Mouse (Mus musculus): ENCODE data around the gene Cdiptos. TPM values are rescaled to one million over a fixed set of nuclear protein-coding genes. Genes with fewer than 3 reads are reported as not detected.

The Cdiptos gene
- polyA plus RNA-seq, 1 experiment from 2014 or later: 2.8 TPM

DNA sequence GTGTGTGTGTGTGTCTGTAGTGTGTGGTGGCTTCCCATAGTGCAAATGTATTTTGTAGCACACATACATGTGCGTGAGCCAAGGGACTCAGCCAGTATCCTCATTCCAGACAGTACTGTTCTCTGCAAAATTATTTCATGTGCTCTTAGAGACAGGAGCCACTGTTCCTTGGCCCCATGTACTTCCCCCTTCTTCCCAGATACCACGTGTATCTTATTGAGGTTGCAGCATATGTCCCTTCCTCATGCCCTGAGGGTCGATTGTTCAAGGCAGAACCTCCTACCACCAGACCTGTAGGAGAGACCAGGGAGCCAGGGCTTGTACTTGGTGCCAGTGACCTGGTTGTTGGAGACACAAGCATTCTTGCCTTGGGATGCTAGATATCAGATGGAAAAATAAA lies 20.8 kb downstream of the Cdiptos start:
- DNase-seq (ENCODE audit: low spot score) (no peak), ATAC-seq (replicated peaks; ENCODE audit: low FRiP score, low read depth) (no peak)
- Histone ChIP-seq H3K4me2 (ENCODE audit: low read length) (no peak overlapping the region), H3K27ac (no peak overlapping the region), H3K9me3 (replicated peaks; ENCODE audit: low read length) (no peaks in the 10 kb centered on the region), H3K4me1 (replicated peaks; ENCODE audit: insufficient read depth, low read length) (peaks cover 2% of the 10 kb centered on the region; the same call in 1 of the 2 replicates), H3K27me3 (ENCODE audit: insufficient read depth, low read length) (peaks cover 9% of the 10 kb centered on the region), H3K36me3 (ENCODE audit: insufficient read depth, low read length) (no peaks in the 10 kb centered on the region), H3K9ac (ENCODE audit: low read depth, low read length) (no peak overlapping the region), H3K4me3 (replicated peaks; ENCODE audit: low read depth, low read length) (no peak overlapping the region)
- no peak for TF ChIP-seq CTCF (IDR thresholded peaks at IDR 0.05; ENCODE audit: low read depth)
- 51% methylated on average over 3 of the region's 3 CpGs for WGBS

DNA sequence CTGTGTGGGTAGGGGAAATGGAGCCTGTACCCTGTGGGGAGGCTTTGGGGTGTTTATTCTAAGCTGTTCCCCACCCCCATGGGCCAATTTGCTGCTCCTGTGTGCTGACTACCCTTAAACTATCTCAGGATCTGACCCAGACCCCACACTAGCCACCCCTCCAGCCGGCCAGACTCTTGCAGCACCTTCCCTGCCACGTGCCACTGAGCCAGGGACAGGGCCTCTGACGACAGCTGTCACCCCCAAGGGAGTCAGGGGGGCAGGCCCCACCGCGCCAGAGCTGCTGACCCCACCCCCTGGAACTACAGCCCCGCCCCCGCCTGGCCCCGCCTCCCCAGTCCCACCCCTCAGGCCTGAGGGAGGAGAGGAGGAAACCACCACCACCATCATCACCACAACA lies 23.3 kb downstream of the Cdiptos start:
- 0% methylated on average over 8 of the region's 8 CpGs for WGBS
- no peak for TF ChIP-seq CTCF (IDR thresholded peaks at IDR 0.05; ENCODE audit: low read depth)
- H3K36me3 ChIP-seq (ENCODE audit: insufficient read depth, low read length): no peaks in the 10 kb centered on the region
- H3K9ac ChIP-seq (ENCODE audit: low read depth, low read length): no peak overlapping the region
- no peak for DNase-seq (ENCODE audit: low spot score)
- no peak overlapping the region for H3K4me2 ChIP-seq (ENCODE audit: low read length)
- peaks cover 12% of the 10 kb centered on the region for H3K27me3 ChIP-seq (ENCODE audit: insufficient read depth, low read length)
- H3K27ac ChIP-seq: no peak overlapping the region
- H3K4me1 ChIP-seq (replicated peaks; ENCODE audit: insufficient read depth, low read length): peaks cover 10% of the 10 kb centered on the region; the same call in 1 of the 2 replicates
- ATAC-seq (replicated peaks; ENCODE audit: low FRiP score, low read depth): no peak; the same call in 1 of the 2 replicates
- no peak overlapping the region for H3K4me3 ChIP-seq (replicated peaks; ENCODE audit: low read depth, low read length)
- no peaks in the 10 kb centered on the region for H3K9me3 ChIP-seq (replicated peaks; ENCODE audit: low read length)

DNA sequence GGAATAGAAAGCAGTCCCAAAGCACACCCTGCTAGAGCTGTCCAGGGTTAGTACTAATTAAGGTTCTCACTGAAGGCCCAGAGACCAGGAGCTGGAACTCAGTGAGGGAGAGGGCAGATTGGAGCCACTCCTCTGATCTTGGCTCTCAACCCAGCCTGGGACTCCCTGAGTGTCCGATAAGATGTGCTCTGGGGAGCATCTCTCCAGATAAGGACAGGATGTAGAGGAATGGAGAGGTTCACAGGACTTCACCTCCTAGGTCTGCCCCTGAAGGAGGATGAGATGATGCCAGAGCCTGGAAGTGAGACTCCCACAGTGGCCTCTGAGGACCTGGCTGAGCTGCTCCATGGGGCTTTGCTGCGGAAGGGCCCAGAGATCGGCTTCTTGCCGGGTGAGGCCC lies 24.2 kb downstream of the Cdiptos start:
- Histone ChIP-seq H3K4me1 (replicated peaks; ENCODE audit: insufficient read depth, low read length) (peaks cover 10% of the 10 kb centered on the region; the same call in 1 of the 2 replicates), H3K4me3 (replicated peaks; ENCODE audit: low read depth, low read length) (no peak overlapping the region), H3K36me3 (ENCODE audit: insufficient read depth, low read length) (no peaks in the 10 kb centered on the region), H3K4me2 (ENCODE audit: low read length) (no peak overlapping the region), H3K9ac (ENCODE audit: low read depth, low read length) (no peak overlapping the region), H3K27me3 (ENCODE audit: insufficient read depth, low read length) (peaks cover 12% of the 10 kb centered on the region), H3K27ac (no peak overlapping the region), H3K9me3 (replicated peaks; ENCODE audit: low read length) (no peaks in the 10 kb centered on the region)
- TF ChIP-seq CTCF (IDR thresholded peaks at IDR 0.05; ENCODE audit: low read depth): no peak
- WGBS: 20% methylated on average over 4 of the region's 4 CpGs
- DNase-seq (ENCODE audit: low spot score): no peak
- ATAC-seq (replicated peaks; ENCODE audit: low FRiP score, low read depth): no peak

DNA sequence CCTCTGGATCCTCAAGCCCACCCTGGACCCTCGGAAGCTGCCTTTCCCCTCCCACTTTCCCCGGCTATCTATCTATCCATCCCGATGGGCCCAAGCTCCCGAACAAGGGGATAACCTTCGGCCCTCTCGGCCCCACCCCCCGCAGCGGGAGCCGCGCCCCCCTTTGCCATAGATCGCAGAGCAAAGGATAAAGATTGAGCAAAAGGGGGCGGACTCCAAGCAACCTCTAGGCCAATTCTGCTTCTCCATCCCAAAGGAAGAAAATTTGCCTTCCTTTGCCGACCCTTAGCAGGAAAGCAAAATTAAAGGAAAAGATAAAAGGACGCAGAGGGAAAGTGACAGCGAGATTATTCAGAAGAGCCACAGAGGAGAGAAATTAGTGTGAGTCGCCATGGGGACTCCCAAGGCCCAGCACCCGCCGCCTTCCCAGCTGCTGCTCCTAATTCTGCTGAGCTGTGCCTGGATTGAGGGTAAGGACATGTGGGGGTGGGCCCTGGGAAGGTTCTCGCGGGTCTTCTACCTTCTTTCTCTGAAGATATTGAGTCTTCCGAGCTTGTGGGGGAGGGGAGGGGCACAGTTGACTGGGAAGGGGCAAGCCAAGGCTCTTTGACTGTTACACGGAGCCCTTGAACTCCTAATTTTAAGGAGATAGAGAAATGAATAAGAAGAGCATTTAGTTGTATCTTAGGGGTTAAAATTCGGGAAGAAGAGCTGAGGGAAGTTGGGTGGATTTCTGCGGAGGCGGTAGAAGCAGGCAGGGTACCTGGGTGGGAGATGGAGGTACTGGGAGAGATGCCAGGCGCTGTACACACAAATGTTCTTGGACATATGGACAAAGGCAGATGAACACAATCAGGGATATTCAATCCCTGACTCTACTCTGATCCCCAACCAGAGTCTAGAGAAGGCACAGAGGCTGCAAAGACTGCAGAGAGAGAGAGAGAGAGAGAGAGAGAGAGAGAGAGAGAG lies 25.0 kb downstream of the Cdiptos start:
- Histone ChIP-seq H3K9ac (ENCODE audit: low read depth, low read length) (no peak overlapping the region), H3K36me3 (ENCODE audit: insufficient read depth, low read length) (no peaks in the 10 kb centered on the region), H3K4me3 (replicated peaks; ENCODE audit: low read depth, low read length) (no peak overlapping the region), H3K4me1 (replicated peaks; ENCODE audit: insufficient read depth, low read length) (peaks cover 10% of the 10 kb centered on the region; the same call in 1 of the 2 replicates), H3K27me3 (ENCODE audit: insufficient read depth, low read length) (peaks cover 12% of the 10 kb centered on the region), H3K27ac (no peak overlapping the region), H3K4me2 (ENCODE audit: low read length) (peak overlapping the region; percentile 98; the same call in 1 of the 2 replicates), H3K9me3 (replicated peaks; ENCODE audit: low read length) (no peaks in the 10 kb centered on the region)
- ATAC-seq (replicated peaks; ENCODE audit: low FRiP score, low read depth): no peak
- WGBS: 6% methylated on average over 26 of the region's 26 CpGs
- TF ChIP-seq CTCF (IDR thresholded peaks at IDR 0.05; ENCODE audit: low read depth): no peak
- no peak for DNase-seq (ENCODE audit: low spot score)

DNA sequence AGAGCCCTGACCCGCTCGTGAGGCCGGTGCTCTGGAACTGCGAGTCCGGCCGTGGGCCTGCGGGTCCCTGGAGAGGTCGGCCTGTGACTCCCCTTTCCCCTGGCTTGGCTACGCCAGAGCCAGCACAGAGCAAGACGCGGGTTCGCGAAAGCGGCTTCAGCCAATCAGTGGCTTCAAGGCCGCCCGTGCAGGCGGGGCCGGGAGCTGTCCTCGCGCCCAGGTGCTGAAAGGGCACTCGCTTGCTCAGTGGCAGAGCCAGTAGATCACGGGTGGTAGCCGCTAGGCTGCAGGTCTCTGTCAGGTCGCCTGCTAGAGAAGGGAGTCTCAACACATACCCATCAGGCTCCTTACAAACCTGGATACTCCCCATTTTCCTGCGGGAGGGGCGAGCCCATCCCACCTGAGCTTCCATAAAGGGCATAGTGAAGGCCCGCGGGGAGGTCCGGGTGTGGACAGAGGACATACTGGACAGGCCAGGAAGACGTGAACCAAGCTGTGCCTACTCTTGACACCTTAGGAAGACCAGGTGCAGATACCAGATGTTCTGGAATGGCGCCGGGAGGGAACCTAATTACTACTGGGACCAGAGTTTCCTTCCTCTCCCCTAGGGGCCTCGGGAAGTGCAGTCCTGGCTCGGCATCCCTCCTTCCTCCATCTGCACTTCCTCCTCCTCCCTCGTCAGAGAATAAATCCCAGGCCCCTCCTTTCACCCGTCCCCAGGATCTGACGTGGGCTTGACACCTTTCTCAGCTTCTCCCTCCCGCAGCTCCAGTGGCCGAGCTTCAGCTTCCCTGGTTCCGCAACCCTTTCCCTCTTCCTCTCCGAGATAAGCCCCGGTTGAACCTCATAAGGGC lies 25.9 kb downstream of the Cdiptos start, which contains the start of gene Sez6l2:
Gene Sez6l2, plus strand, starts transcription at position 771 of the 854 bp plus-strand sequence.
- Histone ChIP-seq H3K9ac (ENCODE audit: low read depth, low read length) (0 out of 2 replicates have a peak within 1 kb of the TSS, but pooled peaks have one; percentile 4), H3K4me1 (replicated peaks; ENCODE audit: insufficient read depth, low read length) (peaks cover 10% of the 10 kb centered on the region; the same call in 1 of the 2 replicates), H3K4me3 (replicated peaks; ENCODE audit: low read depth, low read length) (peak within 1 kb of the TSS; percentile 42), H3K4me2 (ENCODE audit: low read length) (peak within 1 kb of the TSS; percentile 98), H3K9me3 (replicated peaks; ENCODE audit: low read length) (no peaks in the 10 kb centered on the region), H3K36me3 (ENCODE audit: insufficient read depth, low read length) (no peaks in the 10 kb centered on the region), H3K27me3 (ENCODE audit: insufficient read depth, low read length) (peaks cover 12% of the 10 kb centered on the region), H3K27ac (no peak within 1 kb of the TSS)
- DNase-seq (ENCODE audit: low spot score) (peak; percentile 88), ATAC-seq (replicated peaks; ENCODE audit: low FRiP score, low read depth) (peak; percentile 82)
- WGBS: 1% methylated on average over 41 of the region's 42 CpGs
- no peak for TF ChIP-seq CTCF (IDR thresholded peaks at IDR 0.05; ENCODE audit: low read depth)

DNA sequence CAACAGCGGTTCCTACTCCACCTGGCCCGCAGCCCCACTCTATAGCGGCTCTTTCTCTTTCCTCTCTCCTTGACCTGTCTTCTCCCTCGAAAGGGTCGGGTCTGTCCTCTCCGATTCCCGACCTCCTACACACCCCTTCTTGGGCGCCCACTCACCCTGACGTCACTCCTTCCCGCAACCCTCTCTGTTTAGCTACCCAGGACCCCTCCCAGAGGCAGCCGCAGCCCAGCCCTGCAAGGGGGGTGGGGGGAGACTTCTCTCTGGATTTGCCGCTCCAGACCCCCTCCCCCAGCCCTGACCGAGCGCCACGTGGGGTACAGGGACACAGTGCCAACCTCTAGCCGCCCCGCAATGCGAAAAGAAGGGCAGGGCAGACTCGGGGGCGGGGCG lies 26.5 kb downstream of the Cdiptos start, which contains the start of gene Asphd1:
Gene Asphd1, minus strand, starts transcription at position 180 of the 390 bp plus-strand sequence.
- no peak for DNase-seq (ENCODE audit: low spot score)
- no peaks in the 10 kb centered on the region for H3K36me3 ChIP-seq (ENCODE audit: insufficient read depth, low read length)
- TF ChIP-seq CTCF (IDR thresholded peaks at IDR 0.05; ENCODE audit: low read depth): no peak
- peak; percentile 35 for ATAC-seq (replicated peaks; ENCODE audit: low FRiP score, low read depth)
- under 1% methylated on average over 19 of the region's 21 CpGs for WGBS
- H3K4me3 ChIP-seq (replicated peaks; ENCODE audit: low read depth, low read length): peak within 1 kb of the TSS; percentile 42
- peaks cover 10% of the 10 kb centered on the region; the same call in 1 of the 2 replicates for H3K4me1 ChIP-seq (replicated peaks; ENCODE audit: insufficient read depth, low read length)
- no peak within 1 kb of the TSS for H3K27ac ChIP-seq
- peak within 1 kb of the TSS; percentile 98 for H3K4me2 ChIP-seq (ENCODE audit: low read length)
- peaks cover 12% of the 10 kb centered on the region for H3K27me3 ChIP-seq (ENCODE audit: insufficient read depth, low read length)
- H3K9ac ChIP-seq (ENCODE audit: low read depth, low read length): 0 out of 2 replicates have a peak within 1 kb of the TSS, but pooled peaks have one; percentile 4
- no peaks in the 10 kb centered on the region for H3K9me3 ChIP-seq (replicated peaks; ENCODE audit: low read length)

Measured in kidney, postnatal 0 days (tissue).